Mouse (Mus musculus): ENCODE results near the gene Ap3d1.

Ap3d1 gene

GRCm38 (mm10) chr10:80666837-80667412 is 75.1 kb downstream of the Ap3d1 start:
- no peak for DNase-seq (ENCODE audit: low spot score in 2 of 2)

DNA sequence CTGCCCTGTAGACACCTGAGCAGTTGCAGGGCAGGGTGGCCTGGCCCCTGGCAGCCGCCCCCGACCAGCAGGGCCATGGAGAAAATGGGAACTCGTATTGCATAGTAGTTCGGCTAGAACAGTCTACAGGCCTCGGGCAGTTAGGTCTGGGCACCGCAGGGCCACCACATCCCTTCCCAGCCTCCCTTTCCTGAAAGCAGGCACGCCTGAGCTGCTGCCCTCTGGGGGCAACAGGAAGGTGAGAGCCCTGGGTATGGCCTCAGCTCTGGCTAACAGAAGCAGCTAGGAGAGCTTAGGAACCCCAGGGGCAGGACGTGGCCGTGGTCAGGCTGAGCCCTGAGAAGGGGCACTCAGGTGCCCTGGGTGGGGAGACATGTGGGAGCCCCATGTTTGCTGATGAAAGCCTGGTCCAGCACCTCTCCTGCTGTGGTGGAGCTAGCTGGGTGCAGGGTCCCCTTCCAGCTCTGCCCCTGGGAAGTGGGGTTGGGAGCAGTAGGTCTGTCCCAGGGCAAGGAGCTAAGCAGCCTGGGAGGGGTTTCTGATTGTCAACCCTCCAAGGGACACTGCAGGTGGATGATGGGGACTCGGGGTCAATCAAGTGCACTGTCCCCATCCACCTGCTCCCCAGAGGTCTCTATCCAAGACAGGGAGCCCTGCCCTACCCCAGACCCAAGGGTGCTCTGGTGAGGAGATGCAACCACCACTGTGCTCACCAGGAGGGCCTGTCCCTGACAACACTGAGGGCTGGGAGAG is 75.9 kb downstream of the Ap3d1 start:
- DNase-seq (ENCODE audit: low spot score in 2 of 2), result no peak

- DNase-seq (ENCODE audit: low spot score in 2 of 2), result no peak
Measured at GRCm38 (mm10) chr10:80665459-80665858, 76.6 kb downstream of the Ap3d1 start.

DNA sequence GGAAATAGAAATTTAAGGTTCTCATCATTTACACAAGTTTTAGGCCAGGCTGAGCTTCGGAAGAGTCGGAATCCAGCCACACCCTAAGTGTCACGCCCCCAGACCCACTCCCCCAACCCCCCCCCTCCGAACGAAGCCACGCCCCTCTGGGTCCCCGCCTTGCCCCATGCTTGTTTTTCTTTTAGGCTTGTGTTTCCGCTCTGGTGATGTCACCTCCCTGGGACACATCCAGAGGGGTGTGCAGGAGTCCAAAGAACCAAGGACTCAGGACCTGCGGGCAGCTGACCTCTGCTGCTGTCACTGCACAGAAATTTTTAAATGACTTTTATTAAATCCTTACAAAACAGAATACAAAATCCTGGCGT is 77.1 kb downstream of the Ap3d1 start:
- DNase-seq (ENCODE audit: low spot score in 2 of 2), result no peak

GRCm38 (mm10) chr10:80664197-80665015 is 77.7 kb downstream of the Ap3d1 start:
- peak; percentile 72 to 85 for DNase-seq (ENCODE audit: low spot score in 2 of 2)

- DNase-seq (ENCODE audit: low spot score in 2 of 2), result no peak
Measured at GRCm38 (mm10) chr10:80663485-80664196, 78.4 kb downstream of the Ap3d1 start.

- peak; percentile 76 to 92 for DNase-seq (ENCODE audit: low spot score in 2 of 2)
Measured at GRCm38 (mm10) chr10:80661149-80661548, 80.9 kb downstream of the Ap3d1 start.

- peak; percentile 77 to 91 for DNase-seq (ENCODE audit: low spot score in 2 of 2)
Measured at GRCm38 (mm10) chr10:80659213-80659612, 82.9 kb downstream of the Ap3d1 start.

GRCm38 (mm10) chr10:80658841-80659202 is 83.2 kb downstream of the Ap3d1 start:
- DNase-seq (ENCODE audit: low spot score in 2 of 2), result no peak

DNA sequence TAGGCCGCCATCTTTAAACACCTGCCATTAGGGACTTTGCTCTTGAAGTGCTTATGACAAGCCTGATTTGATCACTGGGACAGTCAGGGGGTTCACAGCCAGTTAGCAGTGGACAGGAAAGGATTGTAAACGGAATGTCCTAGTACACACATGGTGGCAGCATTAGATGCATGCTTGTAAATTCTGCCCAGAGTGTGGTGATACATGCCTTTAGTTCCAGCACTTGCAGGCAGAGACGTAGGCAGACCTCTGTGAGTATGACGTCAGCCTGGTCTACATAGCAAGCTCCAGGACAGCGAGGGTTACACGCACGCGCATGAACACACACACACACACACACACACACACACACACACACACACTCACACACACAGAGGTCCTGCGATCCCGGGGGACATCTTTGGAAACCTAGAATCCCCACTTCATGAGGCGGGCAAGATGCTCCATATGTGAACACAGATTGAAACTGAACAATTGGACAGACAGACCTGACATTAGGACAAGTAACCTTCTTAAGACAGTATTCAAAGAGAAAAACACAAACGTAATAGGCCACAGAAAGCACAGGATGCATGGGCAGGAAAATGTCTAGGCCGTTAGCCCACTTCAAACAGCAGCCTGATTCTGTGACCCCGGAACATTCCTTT is 83.7 kb downstream of the Ap3d1 start:
- DNase-seq (ENCODE audit: low spot score in 2 of 2), result no peak
